Mouse (Mus musculus): ENCODE measurements at regions not wholly inside any gene's neighbourhood (a gene's known extent, or its start where the extent isn't known, plus 50 kb on each side); places are given as distances from the start of the nearest gene placed in this dataset.

DNA sequence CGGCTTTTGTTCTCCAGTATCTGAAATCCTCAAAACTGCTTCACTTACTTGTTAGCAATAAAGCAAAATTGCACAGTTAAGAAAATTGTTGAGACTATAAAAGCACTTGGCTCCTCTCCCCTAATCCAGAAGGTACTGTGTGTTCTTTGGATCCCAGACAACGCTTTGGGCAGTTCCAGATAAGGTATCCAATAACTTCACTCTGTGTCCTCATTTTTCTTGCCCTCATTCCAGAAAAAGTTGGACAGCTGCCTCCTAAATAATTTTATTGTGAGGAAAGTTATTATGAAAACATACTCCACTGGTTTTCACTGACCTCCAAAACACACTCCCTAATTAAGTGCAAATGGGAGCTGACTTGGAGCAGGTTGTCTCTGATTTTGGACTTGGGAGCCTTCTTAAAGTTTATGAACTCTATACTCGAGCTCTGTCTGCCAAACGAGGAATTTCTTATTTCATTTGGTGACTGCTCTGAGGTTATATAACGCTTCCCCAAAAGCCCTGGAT lies 285.2 kb downstream of the Hlx start:
- TF ChIP-seq CTCF (IDR thresholded peaks at IDR 0.05; ENCODE audit: borderline replicate concordance, insufficient read depth, low read length) = no peak
- TF ChIP-seq POLR2A (IDR thresholded peaks at IDR 0.05; ENCODE audit: low read depth, low read length) = no peak
